Mouse (Mus musculus) mammary gland, adult 2 months (tissue): ENCODE measurements around the gene Naa16. TPM values are rescaled to one million over a fixed set of nuclear protein-coding genes. Genes with fewer than 3 reads are reported as not detected.

Experiments used
- polyA plus RNA-seq: library from polyadenylated mRNA; depleted of rRNA; stranded (reverse); fragments of >200 nt; gene quantifications from 2 replicates; pipeline ENCODE4 v1.2.3, GENCODE M21; 2012; ENCODE audit warnings: low replicate concordance; rRNA removed

Gene Naa16
- 1.0 and 2.4 TPM in 2 replicates for polyA plus RNA-seq

DNA sequence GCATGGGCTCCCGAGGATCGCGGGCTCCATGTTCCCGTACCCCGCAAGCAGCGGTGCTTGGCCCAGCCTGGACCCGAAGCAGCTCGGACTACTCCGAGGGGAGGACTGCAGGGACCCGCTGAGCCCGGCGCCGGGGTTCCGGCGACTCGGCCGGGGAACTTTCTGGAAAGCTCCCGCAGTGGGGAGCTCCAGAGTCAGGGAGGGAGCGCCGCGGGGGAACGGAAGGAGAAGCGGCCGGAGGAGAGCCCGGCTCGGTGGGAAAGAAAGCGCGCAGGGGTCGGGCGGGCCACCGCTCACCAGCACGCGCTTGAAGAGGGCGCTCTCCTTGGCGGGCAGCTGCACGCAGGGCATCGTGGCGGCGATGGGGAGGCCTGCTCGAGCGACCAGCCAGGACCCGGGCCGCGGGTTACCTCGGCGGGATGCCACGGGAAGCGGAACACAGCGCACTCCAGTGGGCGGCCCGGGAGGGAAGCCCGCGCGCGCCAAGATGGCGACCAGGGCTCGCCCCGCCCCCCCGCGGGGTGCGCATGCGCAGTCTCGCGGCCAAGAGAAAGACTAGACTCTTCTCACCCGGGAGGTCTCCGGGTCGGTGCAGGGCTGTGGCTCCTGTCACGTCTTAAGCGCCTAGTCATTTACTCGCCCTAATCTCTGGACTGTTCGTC lies at the start of gene Naa16:
Naa16 (minus strand) TSS at position 514 of the 662 bp plus-strand sequence.

GRCm38 (mm10) chr14:79425979-79426729 lies 35.6 kb upstream of the Naa16 start, which contains the start of gene Kbtbd7:
Gene Kbtbd7 (plus strand): TSS chr14:79426511.

DNA sequence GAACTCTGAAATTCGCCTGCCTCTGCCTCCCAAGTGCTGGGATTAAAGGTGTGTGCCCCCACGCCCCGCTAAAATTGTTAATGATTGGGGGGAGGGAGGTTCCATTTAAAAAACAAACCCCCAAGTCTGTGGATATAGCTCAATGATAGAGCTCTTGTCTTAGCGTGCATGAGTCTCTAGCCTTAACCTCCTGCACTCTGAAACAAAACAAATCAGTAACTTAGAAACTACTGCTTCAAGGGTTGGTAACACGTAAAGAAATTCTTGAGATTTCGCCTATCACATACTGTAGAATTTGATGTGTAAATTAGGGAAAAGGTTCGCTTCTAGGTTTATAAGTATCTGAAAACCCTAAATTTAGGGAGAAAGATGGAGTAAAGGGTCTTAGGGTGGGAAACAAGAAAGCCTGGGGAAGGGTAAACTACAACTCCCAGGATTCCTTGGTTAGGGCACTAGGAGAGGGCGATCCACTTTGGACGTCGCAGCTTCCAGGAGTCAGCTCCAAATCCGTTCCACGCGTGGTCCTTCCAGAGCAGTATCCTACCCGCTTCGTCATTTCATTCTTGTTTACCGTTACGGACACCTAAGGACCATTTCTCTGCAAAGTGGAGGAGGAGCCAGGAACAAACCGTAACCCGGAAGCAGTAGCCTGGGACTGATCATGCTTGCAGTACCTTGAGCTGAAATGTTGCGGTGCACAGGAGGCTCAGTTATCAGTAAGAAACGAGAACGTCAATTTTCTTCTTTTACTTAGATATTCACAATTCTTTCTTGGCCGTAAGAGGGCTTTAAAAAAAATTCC lies 6.9 kb upstream of the Naa16 start, which contains the start of gene Mtrf1:
Mtrf1 (plus strand) TSS at position 452 of the 802 bp plus-strand sequence.

DNA sequence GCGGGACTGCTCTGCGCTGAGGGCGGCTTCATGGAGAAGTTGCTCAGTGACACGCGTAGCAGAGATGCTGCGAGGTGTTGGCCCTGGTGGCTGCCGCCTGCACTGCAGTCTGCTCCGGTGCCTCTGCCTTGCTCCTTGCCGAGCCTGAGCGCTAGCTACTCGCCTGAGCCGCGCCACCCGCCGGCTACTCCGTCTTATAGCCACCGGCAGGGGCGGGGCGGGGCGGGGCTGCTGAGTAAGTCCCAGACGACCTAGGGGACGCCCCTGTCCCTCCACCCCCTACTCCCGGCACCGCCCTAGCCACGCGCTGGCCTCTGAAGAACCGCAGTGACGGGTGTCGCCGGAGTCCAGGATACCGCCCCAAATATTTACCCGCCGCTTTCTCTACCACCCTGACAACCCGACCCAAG lies 89.1 kb downstream of the Naa16 start, which contains the start of gene Rgcc:
Rgcc (minus strand) TSS at position 180 of the 410 bp plus-strand sequence.

Other genes starting within 250 kb of the Naa16 start
- not detected in 2 replicates for gene Zfp957, start 143.4 kb downstream of the Naa16 start, polyA plus RNA-seq
- gene Rgcc, start 89.1 kb downstream of the Naa16 start, polyA plus RNA-seq = 488 and 915 TPM in 2 replicates
- gene Mtrf1, start 7.0 kb upstream of the Naa16 start, polyA plus RNA-seq = 1.2 and 3.4 TPM in 2 replicates
- 4.0 and 6.0 TPM in 2 replicates for gene Kbtbd7, start 35.7 kb upstream of the Naa16 start, polyA plus RNA-seq
- 0.20 and 0.72 TPM in 2 replicates for gene Kbtbd6, start 61.1 kb upstream of the Naa16 start, polyA plus RNA-seq
- gene Elf1, start 90.4 kb upstream of the Naa16 start, polyA plus RNA-seq = 19.1 and 27.8 TPM in 2 replicates
- gene Wbp4, start 90.7 kb upstream of the Naa16 start, polyA plus RNA-seq = 4.0 and 4.7 TPM in 2 replicates
- 3.7 and 11.1 TPM in 2 replicates for gene Sugt1, start 196.9 kb upstream of the Naa16 start, polyA plus RNA-seq